Mouse (Mus musculus): ENCODE data around the gene Trank1. TPM values are rescaled to one million over a fixed set of nuclear protein-coding genes. Genes with fewer than 3 reads are reported as not detected.

The Trank1 gene
- not detected in 2 replicates for polyA plus RNA-seq (2012; ENCODE audit: low replicate concordance)

GRCm38 (mm10) chr9:111311031-111311842 lies at the start of gene Trank1:
Gene Trank1, plus strand, starts transcription at chr9:111311739.

DNA sequence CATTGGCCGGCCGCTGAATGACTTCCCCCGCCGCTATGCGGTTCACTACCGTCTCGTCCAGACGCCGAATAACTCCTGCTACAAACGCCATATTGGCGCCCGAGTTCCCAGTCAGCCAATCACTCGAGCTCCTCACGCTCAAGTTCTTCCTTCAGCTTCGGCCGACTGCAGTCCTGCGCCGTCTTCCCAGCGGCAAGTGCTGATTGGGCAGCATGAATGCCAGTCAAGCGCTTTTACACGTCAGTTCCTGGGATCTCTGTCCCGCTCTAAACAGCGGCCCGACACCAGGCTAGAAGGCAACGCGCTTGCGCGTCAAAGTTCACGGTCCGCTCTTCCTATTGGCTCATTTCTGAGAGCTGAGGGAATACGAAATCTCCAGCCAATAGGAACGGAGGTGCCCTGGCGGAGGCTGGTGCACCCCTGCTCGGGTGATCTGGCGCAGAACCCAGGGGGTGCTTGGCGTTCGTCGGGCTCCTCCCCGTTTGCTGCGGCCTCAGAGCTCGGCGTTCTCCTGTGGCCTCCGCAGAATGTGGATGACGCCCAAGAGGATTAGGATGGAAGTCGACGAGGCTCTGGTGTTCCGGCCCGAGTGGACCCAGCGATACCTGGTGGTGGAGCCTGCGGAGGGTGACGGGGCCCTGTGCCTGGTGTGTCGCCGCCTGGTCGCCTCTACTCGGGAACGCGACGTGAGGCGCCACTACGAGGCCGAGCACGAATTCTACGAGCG lies 39.9 kb upstream of the Trank1 start, which contains the start of the genes Mlh1 and Epm2aip1:
Gene Mlh1 (minus strand): TSS at position 358 of the 727 bp plus-strand sequence.
Gene Epm2aip1 (plus strand): TSS at position 496 of the 727 bp plus-strand sequence.

DNA sequence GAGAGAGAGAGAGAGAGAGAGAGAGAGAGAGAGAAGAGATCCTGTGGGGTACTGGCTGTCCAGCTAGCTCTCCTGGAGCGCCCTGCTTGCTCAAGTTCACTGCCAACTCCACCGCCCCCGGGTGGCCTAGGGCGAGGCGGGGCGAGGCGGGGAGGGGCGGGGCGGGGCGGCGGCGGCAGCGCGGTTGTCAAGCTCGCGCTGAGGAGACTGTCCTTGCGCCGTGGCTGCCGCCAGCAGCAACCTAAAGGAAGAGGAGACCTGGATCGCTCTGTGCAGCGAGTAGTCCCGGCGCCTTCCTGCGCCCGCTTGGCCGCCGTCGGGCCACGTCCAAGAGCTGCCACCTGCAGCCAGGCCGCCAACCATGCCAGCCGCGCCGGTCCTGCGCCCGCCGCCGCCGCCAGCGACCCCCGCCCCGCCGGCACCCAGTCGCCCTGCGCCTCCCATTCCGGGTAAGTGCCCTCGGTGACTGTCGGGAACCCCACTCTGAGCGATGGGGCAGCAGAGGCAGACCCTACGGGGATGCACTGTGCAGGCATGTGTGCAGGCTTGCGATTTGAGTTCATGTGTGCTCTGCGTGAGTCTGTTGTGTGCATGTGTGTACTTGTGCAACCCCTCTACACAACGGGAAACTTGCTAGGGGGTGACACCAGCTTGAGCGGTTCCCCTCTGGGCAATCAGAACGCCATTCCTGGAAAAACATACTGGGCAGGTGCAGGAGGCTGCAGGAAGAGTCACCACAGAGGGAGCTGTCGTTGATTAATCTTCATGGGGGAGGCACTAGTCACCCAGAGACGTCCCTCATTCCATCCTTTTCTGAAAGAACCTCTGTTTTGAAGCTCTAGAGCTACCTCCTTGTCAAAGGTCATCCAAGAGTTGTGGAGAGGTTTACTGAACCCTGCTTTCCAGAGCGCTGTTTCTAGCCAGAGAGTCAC lies 127.6 kb downstream of the Trank1 start, which contains the start of gene Dclk3:
Gene Dclk3 (plus strand): TSS at position 178 of the 932 bp plus-strand sequence.

Other genes with a start within 250 kb of the Trank1 start
- 6.9 and 11.3 TPM in 2 replicates for gene Lrrfip2, start 194.1 kb upstream of the Trank1 start, polyA plus RNA-seq (2012; ENCODE audit: low replicate concordance)
- gene Mlh1, start 39.9 kb upstream of the Trank1 start, polyA plus RNA-seq (2012; ENCODE audit: low replicate concordance), result 5.1 and 12.1 TPM in 2 replicates
- gene Epm2aip1, start 39.8 kb upstream of the Trank1 start, polyA plus RNA-seq (2012; ENCODE audit: low replicate concordance), result 1.2 and 2.0 TPM in 2 replicates
- 0.06 TPM in 1 of 2 replicates, not detected in the other for gene Dclk3, start 127.3 kb downstream of the Trank1 start, polyA plus RNA-seq (2012; ENCODE audit: low replicate concordance)

Data from leukemia stem cell, adult 10-12 weeks (primary cell).